Mouse (Mus musculus): ENCODE measurements around the gene Casz1.

- no peak for TF ChIP-seq CTCF (IDR thresholded peaks at IDR 0.05; ENCODE audit: low read depth)
- TF ChIP-seq EP300 (optimal IDR thresholded peaks at IDR 0.05) = no peak
Observed at GRCm38 (mm10) chr4:148813247-148813646, 9.0 kb downstream of the Casz1 start.
